Mouse (Mus musculus) 416B (cell line): ENCODE measurements around the gene Vmn1r130.
"Not testable (repeated sequence)": the region's sequence is repeated elsewhere in the genome, so short reads cannot be mapped to it uniquely, and the experiment has no call there.

Source experiments
- DNase-seq: peaks from one replicate; pipeline ENCODE4 v3.0.0; 2011; ENCODE audit warnings: low read depth

Vmn1r130 gene

GRCm38 (mm10) chr7:21511480-21511879, at the start of gene Vmn1r130:
TSS of gene Vmn1r130 (plus strand) at chr7:21511780.
- not testable (repeated sequence) for DNase-seq

- not testable (repeated sequence) for DNase-seq
Measured at GRCm38 (mm10) chr7:21545990-21546389, 34.4 kb downstream of the Vmn1r130 start, which contains the start of gene Vmn1r131. TSS of gene Vmn1r131 (minus strand) at chr7:21546090.
